Mouse (Mus musculus): ENCODE measurements at regions not wholly inside any gene's neighbourhood (a gene's known extent, or its start where the extent isn't known, plus 50 kb on each side); places are given as distances from the start of the nearest gene placed in this dataset.

DNA sequence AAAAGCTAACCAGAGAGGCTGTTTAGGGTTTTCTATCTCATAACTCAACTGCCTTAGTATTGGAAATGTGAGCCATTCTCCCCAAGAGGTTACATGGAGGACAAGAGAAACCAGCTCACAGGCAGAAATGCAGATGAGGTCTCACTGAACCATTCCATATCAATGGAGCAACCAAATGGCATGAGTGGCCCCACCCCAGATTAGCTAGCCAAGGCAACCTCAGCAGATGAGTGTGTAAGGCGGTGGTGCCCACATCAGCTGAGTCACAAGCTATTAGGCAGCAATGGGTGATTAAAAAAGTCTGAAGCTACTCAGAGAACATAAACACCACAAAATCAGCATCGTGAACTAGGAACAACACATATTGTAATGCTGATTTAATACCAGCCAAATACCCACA, 133.2 kb downstream of the Lpin1 start:
- Histone ChIP-seq H3K4me3 (no peak overlapping the region), H3K36me3 (replicated peaks) (no peaks in the 10 kb centered on the region), H3K9me3 (no peaks in the 10 kb centered on the region), H3K27ac (replicated peaks) (no peak overlapping the region), H3K27me3 (replicated peaks; ENCODE audit: low read depth, poor library complexity, severe bottlenecking) (no peaks in the 10 kb centered on the region), H3K4me1 (no peaks in the 10 kb centered on the region)
- WGBS: 86% methylated on average over 2 of the region's 2 CpGs
- no peak for DNase-seq (ENCODE audit: low spot score)

DNA sequence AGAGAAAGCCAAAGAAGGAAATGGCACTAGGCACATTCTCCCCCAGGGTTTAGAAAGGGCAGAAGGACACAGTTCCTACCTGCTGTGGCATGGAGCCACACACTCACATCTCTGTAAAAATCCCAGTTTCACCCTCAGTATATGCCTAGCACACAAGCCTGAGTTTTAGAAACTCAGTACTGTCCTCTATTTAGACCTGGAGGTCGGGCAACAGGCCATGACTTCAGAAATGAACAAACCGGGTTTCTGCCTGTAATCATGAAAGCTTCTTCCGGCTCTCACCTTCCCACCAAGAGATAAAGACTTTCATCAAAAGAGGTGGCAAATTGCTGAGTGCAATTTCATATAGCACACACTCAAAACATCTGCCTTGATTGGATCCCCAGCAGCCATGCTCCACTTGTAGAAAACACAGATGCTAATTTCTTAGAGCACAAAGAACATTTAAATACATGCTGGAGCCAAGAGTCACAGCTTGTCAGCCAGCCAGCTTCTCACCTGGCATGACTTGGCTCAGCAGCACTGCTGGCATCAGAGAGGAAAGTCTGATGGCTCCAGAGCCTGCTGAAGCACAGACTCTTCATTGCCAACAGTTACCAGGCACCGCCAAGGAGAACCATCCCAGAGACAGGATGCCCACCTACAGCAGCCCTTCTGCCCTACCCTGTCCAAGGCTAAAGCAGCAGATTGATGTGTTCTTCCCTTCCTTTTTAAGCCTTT, 136.2 kb downstream of the Lpin1 start:
- Histone ChIP-seq H3K9me3 (no peaks in the 10 kb centered on the region), H3K36me3 (replicated peaks) (no peaks in the 10 kb centered on the region), H3K4me3 (no peak overlapping the region), H3K27me3 (replicated peaks; ENCODE audit: low read depth, poor library complexity, severe bottlenecking) (no peaks in the 10 kb centered on the region), H3K4me1 (no peaks in the 10 kb centered on the region), H3K27ac (replicated peaks) (no peak overlapping the region)
- WGBS: 83% methylated on average over 4 of the region's 4 CpGs
- DNase-seq (ENCODE audit: low spot score): no peak

DNA sequence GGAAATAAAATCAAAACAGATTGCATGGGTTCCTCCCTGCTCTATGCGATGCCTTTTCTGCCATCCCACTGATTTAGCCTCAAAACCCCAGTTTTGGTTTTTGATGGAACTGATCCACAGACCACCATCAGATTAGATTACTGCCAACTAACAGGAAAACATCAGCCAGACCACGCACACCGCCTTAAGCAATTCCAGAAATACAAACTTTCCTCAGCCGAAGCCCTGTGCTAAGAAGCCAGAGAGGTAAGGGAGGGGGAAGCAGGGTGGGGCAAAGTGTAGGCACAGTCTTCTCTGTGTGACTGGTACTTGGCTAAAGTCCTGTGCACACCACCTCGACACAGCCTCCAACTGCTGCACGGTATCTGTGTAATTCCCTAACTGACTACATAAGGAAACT, 153.3 kb downstream of the Lpin1 start:
- Histone ChIP-seq H3K9me3 (no peaks in the 10 kb centered on the region), H3K4me3 (no peak overlapping the region), H3K36me3 (replicated peaks) (no peaks in the 10 kb centered on the region), H3K27ac (replicated peaks) (no peak overlapping the region), H3K4me1 (no peaks in the 10 kb centered on the region), H3K27me3 (replicated peaks; ENCODE audit: low read depth, poor library complexity, severe bottlenecking) (no peaks in the 10 kb centered on the region)
- 77% methylated on average over 6 of the region's 6 CpGs for WGBS
- DNase-seq (ENCODE audit: low spot score): no peak

DNA sequence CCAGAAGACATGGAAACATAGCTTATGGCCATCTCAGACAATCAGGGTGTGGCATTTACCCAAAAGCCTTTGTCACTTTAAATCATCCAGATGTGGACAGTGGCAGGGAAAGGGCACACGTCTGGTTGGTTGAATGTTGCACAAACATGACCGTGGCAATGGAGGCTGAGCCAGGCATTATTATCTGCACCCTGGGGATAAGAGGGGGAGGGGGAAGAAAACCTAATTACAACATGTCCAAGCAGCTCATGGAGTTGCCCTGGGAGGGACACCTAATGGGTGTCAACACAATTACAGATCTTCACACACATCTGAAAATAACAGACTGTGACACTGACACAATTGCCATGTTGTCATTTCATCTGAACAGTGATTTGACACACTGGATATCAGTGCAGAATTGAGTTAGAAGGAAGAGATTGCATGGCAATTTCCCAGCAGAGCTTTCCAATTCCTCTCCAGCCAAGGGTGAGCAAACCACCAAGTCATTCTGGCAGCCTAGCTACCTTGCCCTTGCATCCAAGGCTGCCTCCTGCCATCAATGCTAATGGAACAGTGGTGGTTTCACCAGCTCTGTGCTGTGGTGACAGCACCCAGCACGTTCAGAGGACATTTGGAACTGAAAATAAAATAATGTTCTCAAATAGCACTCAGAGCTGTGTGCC, 159.9 kb downstream of the Lpin1 start:
- Histone ChIP-seq H3K27ac (replicated peaks) (no peak overlapping the region), H3K9me3 (no peaks in the 10 kb centered on the region; the same call in 1 of the 2 replicates), H3K4me3 (no peak overlapping the region), H3K27me3 (replicated peaks; ENCODE audit: low read depth, poor library complexity, severe bottlenecking) (no peaks in the 10 kb centered on the region), H3K36me3 (replicated peaks) (no peaks in the 10 kb centered on the region), H3K4me1 (no peaks in the 10 kb centered on the region)
- no peak for DNase-seq (ENCODE audit: low spot score)
- WGBS: 72% methylated on average over 3 of the region's 3 CpGs

DNA sequence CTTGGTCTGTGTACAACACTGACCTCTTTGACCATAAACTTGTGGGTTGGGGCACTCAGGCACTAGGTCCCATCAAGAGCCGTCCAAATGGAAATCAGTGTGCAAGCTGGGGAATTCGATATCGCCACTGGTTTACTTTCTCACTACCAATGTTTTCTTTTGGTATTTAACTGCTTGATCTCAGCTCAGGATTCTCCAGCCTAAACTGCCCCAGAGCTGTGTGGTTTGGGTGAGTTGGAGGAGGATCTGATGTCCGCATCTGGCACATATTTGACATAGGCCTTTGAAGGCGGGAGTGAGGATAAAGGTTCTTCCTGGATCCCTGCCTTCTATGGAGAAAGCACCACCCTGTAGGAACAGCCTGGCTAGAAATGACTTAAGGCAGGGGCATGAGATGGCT, 172.0 kb downstream of the Lpin1 start:
- no peaks in the 10 kb centered on the region for H3K36me3 ChIP-seq (replicated peaks)
- no peak for DNase-seq (ENCODE audit: low spot score)
- 72% methylated on average over 5 of the region's 5 CpGs for WGBS

DNA sequence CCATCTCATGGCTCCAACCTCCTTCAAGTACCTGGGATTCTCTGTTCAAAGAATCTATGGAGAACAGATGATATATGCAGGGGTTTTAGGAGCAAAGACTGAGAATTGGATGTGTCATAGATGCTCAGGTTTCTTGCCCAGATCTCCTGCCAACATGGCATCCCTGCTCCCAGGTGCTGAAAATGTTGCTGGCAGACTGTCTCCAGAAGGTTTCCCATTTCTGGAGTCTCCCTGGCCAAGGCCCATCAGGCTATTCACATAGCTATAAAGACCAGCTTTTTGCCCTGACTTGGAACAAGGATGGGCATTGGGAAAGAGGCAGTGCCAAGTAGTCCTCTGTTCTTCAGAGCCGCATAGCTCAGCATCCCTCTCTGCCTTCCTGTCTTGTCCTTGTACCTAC, 173.8 kb downstream of the Lpin1 start:
- Histone ChIP-seq H3K27me3 (replicated peaks; ENCODE audit: low read depth, poor library complexity, severe bottlenecking) (no peaks in the 10 kb centered on the region), H3K4me3 (no peak overlapping the region), H3K27ac (replicated peaks) (no peak overlapping the region), H3K9me3 (no peaks in the 10 kb centered on the region), H3K36me3 (replicated peaks) (no peaks in the 10 kb centered on the region), H3K4me1 (no peaks in the 10 kb centered on the region)
- 93% methylated on average over 1 of the region's 1 CpGs for WGBS
- no peak for DNase-seq (ENCODE audit: low spot score)

More for the DNA sequence above, 172.0 kb downstream of the Lpin1 start:
- no peak overlapping the region for H3K27ac ChIP-seq (replicated peaks)
- no peaks in the 10 kb centered on the region for H3K27me3 ChIP-seq (replicated peaks; ENCODE audit: low read depth, poor library complexity, severe bottlenecking)
- no peaks in the 10 kb centered on the region for H3K9me3 ChIP-seq
- H3K4me1 ChIP-seq: no peaks in the 10 kb centered on the region
- no peak overlapping the region for H3K4me3 ChIP-seq

DNA sequence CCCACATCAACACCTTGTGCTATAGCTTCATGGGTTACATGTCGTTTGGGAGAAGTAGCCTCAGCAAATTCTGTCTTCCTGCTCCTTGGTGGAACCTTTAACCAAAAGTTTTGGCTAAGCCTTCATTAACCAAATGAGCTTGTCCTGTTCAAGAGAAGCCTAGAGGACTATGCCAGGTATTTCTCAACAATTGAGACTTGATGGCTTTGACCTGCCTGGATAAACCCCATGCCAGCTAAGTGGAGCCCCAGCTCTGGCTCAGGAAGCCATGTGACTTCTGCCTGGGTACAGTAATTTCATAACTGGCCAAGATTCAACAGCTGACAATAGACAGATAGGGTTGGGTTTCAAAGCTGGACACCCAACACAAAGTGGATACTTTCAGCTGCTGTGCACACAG, 174.5 kb downstream of the Lpin1 start:
- Histone ChIP-seq H3K27ac (replicated peaks) (no peak overlapping the region), H3K36me3 (replicated peaks) (no peaks in the 10 kb centered on the region), H3K27me3 (replicated peaks; ENCODE audit: low read depth, poor library complexity, severe bottlenecking) (no peaks in the 10 kb centered on the region), H3K9me3 (no peaks in the 10 kb centered on the region), H3K4me1 (no peaks in the 10 kb centered on the region), H3K4me3 (no peak overlapping the region)
- 82% methylated on average over 1 of the region's 1 CpGs for WGBS
- DNase-seq (ENCODE audit: low spot score): no peak

DNA sequence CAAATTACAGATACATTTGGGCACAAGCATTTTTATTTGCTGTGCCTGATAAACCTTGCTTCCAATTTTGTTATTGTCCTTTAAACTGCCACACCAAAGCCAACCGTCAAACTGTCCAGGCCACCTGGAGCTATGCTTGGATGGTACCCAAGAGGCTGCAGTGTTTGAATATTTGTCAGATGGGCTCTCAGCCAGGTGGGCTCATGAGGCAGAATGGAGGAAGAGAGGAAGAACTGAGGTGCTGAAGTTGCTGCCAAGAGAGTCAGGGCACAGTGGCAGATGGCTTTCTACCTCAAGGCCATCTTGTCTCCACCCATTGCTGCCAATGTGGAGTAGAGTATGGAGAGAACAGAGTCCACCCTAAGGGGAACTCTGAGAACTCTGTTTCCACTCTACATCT, 176.0 kb downstream of the Lpin1 start:
- no peaks in the 10 kb centered on the region for H3K9me3 ChIP-seq
- H3K27me3 ChIP-seq (replicated peaks; ENCODE audit: low read depth, poor library complexity, severe bottlenecking): no peaks in the 10 kb centered on the region
- H3K4me3 ChIP-seq: no peak overlapping the region
- 91% methylated on average over 1 of the region's 1 CpGs for WGBS
- H3K27ac ChIP-seq (replicated peaks): no peak overlapping the region
- H3K36me3 ChIP-seq (replicated peaks): no peaks in the 10 kb centered on the region
- H3K4me1 ChIP-seq: no peaks in the 10 kb centered on the region
- DNase-seq (ENCODE audit: low spot score): no peak

DNA sequence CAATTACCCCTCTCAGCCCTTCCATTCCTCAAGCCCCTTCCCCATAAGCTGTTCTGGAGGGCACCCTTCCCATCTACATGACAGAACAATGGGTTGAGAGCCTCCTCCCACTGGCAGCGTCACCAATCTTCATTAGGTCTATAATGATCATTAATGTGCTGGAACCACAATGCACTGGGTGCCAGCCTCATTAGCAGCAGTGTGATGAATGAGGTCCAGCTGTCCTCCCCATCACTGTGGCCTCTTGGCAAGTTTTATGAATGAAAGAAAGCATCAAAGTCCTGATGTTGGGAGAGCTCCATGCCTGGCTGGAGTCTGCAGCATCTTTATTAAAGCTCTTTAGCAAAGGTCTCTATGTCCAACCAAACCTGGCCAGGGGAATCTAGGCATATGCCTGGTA, 176.5 kb downstream of the Lpin1 start:
- no peaks in the 10 kb centered on the region for H3K27me3 ChIP-seq (replicated peaks; ENCODE audit: low read depth, poor library complexity, severe bottlenecking)

DNA sequence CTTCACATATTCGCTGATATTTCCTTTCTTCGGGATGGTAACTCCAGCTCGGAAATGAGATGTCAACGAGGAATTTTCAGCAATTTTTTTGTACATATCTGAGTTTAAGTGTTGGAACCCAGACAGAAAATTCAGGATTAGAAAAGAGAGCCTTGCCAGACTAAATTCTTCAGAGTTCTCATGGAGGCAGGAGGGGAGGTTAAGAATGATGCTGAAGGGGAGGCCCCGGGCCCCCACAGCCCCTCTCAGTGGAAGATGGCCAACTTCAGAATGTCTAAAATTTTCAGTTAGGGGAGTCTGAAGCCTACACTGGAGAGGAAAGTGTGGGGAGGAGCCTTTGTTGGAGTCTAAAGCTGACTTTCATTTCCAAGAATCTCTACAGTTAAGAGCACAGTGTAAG, 184.8 kb downstream of the Lpin1 start:
- WGBS: 88% methylated on average over 5 of the region's 5 CpGs
- no peaks in the 10 kb centered on the region for H3K4me1 ChIP-seq
- no peak for DNase-seq (ENCODE audit: low spot score)
- H3K27me3 ChIP-seq (replicated peaks; ENCODE audit: low read depth, poor library complexity, severe bottlenecking): no peaks in the 10 kb centered on the region
- H3K27ac ChIP-seq (replicated peaks): no peak overlapping the region
- no peak overlapping the region for H3K4me3 ChIP-seq
- H3K36me3 ChIP-seq (replicated peaks): no peaks in the 10 kb centered on the region
- no peaks in the 10 kb centered on the region for H3K9me3 ChIP-seq

More for the DNA sequence above, 176.5 kb downstream of the Lpin1 start:
- Histone ChIP-seq H3K27ac (replicated peaks) (no peak overlapping the region), H3K4me1 (no peaks in the 10 kb centered on the region), H3K36me3 (replicated peaks) (no peaks in the 10 kb centered on the region), H3K4me3 (no peak overlapping the region), H3K9me3 (no peaks in the 10 kb centered on the region)
- WGBS: 67% methylated on average over 1 of the region's 1 CpGs
- DNase-seq (ENCODE audit: low spot score): no peak

DNA sequence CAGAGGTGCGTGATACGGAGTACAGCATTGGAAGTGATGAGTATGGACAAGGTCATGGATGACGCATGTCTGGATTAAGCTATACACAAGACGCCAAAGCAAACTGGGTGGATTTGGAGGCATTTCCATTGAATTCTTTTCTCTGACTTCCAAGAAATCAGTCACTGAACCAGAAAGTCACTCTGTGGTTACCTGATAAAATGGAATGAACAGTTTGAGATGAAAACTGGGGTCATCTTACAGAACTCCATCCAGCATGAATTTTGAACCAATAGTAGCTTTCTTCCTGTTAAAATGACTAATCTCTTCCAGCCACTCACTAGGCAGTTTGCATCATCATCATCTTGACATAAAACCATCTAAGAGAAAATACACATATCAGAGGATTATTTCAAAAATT, 186.2 kb downstream of the Lpin1 start:
- no peak overlapping the region for H3K4me3 ChIP-seq
- 92% methylated on average over 4 of the region's 4 CpGs for WGBS
- H3K36me3 ChIP-seq (replicated peaks): no peaks in the 10 kb centered on the region
- H3K27me3 ChIP-seq (replicated peaks; ENCODE audit: low read depth, poor library complexity, severe bottlenecking): no peaks in the 10 kb centered on the region
- no peak overlapping the region for H3K27ac ChIP-seq (replicated peaks)
- no peaks in the 10 kb centered on the region for H3K9me3 ChIP-seq
- H3K4me1 ChIP-seq: no peaks in the 10 kb centered on the region
- DNase-seq (ENCODE audit: low spot score): no peak

DNA sequence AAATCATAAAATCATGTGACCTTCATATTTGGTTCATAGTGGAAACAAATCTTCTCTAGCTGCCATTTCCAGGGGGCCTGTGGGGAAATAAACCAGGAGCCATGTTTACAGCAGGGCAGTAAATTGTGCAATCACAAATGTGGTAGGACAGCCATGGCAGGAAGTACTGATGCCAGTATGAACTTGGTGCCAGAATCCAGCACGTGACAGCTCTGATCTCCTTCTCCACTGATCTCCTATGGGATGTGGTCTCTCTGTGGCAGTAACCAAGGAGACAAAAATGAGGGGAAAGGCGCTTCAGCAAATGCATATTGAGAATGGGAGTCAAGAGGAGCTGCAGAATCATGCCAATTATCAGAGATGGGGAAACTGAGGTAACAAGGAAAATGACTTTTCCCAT, 215.0 kb downstream of the Lpin1 start:
- H3K27me3 ChIP-seq (replicated peaks; ENCODE audit: low read depth, poor library complexity, severe bottlenecking): no peaks in the 10 kb centered on the region
- H3K9me3 ChIP-seq: no peaks in the 10 kb centered on the region
- 82% methylated on average over 2 of the region's 2 CpGs for WGBS
- no peaks in the 10 kb centered on the region for H3K4me1 ChIP-seq
- no peak overlapping the region for H3K27ac ChIP-seq (replicated peaks)
- no peak for DNase-seq (ENCODE audit: low spot score)
- H3K36me3 ChIP-seq (replicated peaks): no peaks in the 10 kb centered on the region
- H3K4me3 ChIP-seq: no peak overlapping the region

DNA sequence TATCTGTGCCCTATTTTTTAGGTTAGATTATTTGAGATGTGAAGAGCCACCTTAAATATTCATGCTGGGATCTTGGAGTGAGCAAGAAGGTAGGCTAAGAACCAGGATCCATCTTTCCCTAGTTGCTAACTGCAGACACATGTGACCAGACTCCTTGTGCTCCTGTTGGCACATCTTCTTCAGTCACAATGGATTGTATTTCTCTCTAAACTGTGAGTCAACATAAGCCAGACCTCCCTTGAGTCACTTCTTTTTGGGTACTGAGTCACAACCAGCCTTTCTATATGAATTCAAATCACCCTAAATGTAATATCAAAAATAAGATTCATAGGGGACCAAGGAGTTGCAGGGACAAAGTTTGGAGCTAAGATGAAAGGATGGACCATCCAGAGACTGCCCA, 217.9 kb downstream of the Lpin1 start:
- DNase-seq (ENCODE audit: low spot score): no peak
- Histone ChIP-seq H3K27me3 (replicated peaks; ENCODE audit: low read depth, poor library complexity, severe bottlenecking) (no peaks in the 10 kb centered on the region), H3K36me3 (replicated peaks) (no peaks in the 10 kb centered on the region), H3K9me3 (no peaks in the 10 kb centered on the region), H3K4me3 (no peak overlapping the region), H3K27ac (replicated peaks) (no peak overlapping the region), H3K4me1 (no peaks in the 10 kb centered on the region)

All from embryonic facial prominence, embryonic 10.5 days (tissue).